Mouse (Mus musculus) cerebellum, adult 2 months (tissue): ENCODE results near the gene Tmc5.

Experiments used
- CTCF ChIP-seq: fragments of 200-500 bp; IDR thresholded peaks from 2 replicates; pipeline ENCODE4 v1.5.1; 2011; ENCODE audit warnings: low read depth, mild to moderate bottlenecking, control low read depth, low read length, moderate library complexity, borderline replicate concordance; ENCODE audit not compliant: insufficient read depth
- POLR2A ChIP-seq: fragments of 200-500 bp; IDR thresholded peaks from 2 replicates; pipeline ENCODE4 v1.6.1; 2011; ENCODE audit warnings: low read length, control low read depth, borderline replicate concordance; ENCODE audit not compliant: insufficient read depth

GRCm38 (mm10) chr7:118676826-118677225, 79.7 kb downstream of the Tmc5 start:
- TF ChIP-seq CTCF (no peak), POLR2A (no peak)
